Mouse (Mus musculus): ENCODE results near the gene Elmo3. TPM values are rescaled to one million over a fixed set of nuclear protein-coding genes. Genes with fewer than 3 reads are reported as not detected.

Elmo3 gene
- 2.7 TPM for polyA plus RNA-seq (2015; fragmentation: Illumina TruSeq; extraction: RNeasy Lipid Tissue Mini Kit (QIAGEN cat#74804); ENCODE audit: insufficient read depth, low replicate concordance)

DNA sequence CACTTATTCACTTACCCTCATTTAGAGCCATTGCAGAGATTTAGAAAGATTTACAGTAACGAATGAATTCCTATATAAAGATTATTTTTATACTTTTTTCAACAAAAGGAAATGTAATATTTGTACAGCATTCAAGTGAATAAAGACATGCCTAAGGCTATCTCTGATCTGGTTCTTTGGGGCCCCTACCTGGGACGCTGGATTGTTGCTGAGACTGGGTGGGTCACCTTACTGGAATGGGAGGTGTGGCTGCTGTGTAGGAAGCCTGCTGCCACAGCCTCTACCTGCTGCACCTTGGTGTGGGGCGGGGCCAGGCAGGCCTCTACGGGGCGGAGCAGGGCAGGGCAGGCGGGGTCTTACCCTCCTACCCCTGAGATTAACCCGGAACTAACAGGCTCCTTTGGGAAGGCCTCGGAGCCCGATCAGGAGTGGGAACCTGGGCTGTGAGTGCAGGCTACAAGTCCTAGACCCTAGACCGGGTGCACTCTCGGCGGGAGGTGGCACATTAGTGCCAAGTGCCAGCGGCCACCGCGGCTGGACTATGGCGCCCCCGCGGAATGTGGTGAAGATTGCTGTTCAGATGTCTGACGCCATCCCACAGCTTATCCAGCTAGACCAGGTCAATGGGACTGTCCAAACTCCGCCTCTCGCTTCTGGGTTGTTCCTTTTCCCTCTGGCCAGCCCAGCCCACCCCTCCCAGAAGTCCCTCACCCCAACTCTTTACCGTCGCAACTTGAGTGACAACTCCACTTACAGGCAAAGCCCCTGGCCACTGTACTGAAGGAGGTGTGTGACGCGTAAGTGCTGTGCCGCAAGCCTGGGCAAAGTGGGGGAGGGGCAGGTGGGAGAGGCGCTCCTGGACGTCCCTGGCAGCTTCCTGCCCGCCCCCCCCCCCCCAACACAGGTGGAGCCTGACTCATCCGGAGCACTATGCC is at the start of gene Elmo3:
Gene Elmo3 (plus strand): TSS at position 391 of the 935 bp plus-strand sequence.

DNA sequence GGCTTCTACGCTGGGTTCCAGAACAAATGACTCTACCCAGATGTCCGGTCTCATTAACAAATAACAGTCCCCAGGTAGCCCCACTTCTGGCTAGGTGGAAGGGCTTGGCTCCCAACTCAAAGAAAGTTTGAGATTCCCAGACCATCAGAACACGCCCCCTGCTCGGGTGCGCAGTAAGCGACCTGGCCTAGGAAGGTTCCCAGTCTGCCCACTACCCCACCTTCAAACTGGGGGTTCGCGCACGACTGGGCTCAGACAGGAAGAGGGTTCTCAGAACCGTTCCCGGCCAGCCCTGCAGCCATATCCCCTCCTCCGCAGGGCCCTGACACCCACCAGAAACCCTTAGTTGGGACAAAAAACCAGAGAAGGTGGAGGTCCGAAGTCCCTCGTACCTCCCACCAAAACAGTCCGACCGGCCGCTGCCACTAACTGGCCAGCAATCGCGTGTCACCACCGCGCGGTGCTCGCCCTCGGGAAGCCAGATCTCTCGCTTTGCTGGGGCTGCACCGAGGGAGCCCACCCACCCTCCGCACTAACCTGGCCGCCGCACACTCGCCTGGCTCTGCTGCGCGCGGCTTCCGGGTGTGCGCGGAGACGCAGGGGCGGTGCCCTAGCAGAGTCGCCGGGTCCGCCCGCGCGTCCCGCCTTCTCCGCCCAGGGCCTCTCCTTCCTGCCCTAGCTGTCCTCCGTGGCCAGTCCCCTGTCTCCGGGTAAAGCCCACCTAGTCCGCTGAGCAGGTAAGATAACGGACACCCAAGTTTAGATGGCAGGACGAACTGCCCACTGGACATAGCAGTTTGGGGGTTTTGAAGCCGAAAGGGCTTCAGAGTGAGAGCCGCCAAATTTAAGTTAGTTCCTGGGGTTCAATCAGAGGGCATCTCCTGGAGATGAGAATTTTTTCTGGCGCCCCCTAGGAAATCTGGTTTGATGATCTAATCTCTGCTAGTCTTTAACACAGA is 41.1 kb upstream of the Elmo3 start, which contains the start of the genes Tradd and Fbxl8:
Gene Tradd (minus strand): TSS at position 586 of the 959 bp plus-strand sequence.
Gene Fbxl8 (plus strand): TSS at position 625 of the 959 bp plus-strand sequence.

DNA sequence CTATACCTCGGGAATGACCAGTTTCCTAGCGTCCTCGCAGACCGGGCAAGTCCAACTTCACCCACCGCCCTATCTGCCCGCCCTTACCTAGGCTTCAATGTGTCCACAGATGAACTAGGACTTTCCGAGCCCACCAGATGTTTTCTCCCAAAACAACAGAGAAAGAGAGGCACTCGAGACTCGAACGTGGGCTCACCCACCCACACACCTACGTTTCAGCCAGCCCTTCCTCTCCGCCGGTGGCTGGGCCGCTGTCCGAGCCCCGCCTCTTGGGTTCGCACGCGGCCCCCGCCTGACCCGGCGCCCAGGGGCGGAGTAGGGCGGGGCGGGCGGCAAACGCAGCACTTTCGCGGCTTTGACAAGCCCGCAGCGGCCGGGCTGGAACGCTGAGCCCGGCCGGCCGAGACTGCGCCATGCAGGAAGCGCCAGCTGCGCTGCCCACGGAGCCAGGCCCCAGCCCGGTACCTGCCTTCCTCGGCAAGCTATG is 35.9 kb upstream of the Elmo3 start, which contains the start of gene Hsf4:
Gene Hsf4 (plus strand): TSS at position 341 of the 487 bp plus-strand sequence.

DNA sequence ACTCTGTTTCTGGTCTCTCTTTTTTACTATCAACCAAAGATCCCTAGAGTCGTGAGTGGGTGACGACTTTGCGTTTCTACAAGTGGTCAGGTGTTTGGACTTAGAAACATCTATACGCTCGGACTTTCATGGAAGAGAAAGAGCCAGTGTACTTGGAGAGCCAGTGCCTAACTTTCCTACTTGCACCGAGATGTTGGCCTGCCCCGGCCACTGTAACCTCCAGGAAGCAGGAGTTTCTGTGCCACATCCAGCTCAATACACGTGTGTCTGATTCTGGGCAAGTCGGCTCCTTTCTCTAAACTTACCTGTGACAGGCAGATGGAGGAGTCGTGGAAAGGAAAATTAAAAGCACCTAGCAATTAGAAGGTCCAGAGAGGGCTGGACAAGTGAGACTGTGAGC is 29.6 kb upstream of the Elmo3 start, which contains the start of gene Nol3:
Gene Nol3 (plus strand): TSS at position 301 of the 400 bp plus-strand sequence.

DNA sequence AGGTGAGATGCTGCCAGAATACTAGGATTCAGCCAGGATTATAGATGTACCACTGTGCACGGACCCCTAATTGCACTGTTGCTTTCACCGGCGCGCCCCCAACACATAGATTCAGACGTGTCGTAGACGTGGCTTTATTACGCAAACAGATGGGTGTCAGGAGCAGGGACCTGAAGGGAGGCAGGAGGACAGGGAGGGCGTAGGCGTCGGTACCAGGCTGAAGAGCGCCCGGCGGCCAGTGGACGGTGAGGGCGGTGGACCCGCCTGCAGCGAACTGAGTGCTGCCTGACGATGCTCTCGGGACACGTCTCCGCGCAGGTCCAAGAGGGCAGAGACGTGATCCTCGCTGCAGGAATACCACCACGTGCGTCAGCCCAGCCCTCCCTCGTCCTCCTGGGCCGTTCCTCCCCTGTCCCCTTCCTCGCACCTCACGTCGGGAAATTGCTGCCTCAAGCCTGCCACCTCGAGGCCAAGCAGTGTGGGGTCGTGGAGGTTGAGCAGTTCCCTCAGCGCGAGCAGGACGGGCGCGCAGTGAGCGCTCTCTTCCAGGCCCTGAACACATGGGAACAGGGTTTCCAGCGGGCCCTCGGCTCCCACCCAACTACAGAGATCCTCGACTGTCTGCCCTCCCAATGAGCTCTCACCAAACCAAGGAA is 15.5 kb upstream of the Elmo3 start, which contains the start of gene 4931428F04Rik:
Gene 4931428F04Rik (minus strand): TSS at position 60 of the 656 bp plus-strand sequence.

DNA sequence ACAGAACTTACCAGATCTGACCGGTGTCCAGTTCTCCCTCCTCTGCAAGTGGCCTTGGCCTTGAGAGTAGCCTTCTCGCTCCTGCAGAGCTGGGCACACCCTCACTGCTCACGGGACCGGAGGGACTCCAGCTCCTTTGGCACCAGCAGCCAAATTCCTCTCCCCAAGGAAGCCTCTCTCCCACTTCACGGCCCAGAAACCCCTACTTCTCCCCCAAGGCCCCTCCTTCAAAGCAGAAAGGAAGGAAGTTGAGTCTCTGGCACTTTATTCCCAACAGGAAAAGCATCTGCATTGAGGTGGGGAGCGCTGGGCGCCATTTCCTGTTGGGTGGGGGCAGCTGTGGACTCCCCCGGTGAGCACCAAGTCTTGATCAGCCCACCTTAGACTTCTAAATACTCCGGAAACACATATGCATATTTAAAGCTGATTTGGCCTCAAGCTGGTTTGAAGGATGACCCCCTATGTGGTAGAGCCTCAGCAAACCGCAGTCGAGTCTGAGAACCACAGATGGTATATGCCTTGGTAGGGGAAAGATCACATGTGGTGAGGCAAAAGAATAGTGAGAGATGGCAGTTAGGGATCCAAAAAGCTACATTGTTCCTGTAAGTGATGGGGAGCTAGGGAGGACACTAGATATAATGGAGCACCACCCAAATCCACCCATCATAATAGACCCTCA is 9.4 kb upstream of the Elmo3 start, which contains the start of gene Exoc3l:
Gene Exoc3l (minus strand): TSS at position 207 of the 679 bp plus-strand sequence.

DNA sequence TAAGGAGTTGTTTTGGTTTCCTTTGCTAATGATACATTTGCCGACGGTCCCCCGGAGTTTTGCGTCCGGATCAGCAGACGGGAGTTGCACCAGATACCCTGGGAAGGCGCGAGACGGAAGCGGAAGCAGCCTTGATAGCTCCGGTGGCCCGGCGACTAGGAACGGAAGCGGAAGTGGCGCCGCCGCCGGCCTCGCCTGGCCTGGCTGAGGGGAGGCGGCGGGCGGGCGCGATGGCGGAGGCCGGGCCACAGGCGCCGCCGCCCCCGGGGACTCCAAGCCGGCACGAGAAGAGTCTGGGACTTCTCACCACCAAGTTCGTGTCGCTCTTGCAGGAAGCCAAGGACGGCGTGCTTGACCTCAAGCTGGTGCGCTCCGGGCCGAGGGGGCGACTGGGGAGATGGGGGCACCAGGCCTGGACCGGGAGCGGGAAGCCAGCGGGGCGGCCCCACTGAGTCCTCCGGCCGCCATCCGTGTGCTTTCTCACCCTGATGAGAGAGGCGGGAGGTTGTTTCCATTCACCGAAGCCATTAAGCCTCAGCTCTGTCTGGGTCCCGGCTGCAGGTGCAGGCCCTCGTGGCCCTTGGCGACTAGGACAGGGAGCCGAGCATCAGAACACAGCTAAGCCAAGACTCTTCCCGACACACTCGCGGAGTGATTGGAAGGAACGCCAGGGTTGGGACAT is 7.7 kb upstream of the Elmo3 start, which contains the start of gene E2f4:
Gene E2f4 (plus strand): TSS at position 153 of the 682 bp plus-strand sequence.

DNA sequence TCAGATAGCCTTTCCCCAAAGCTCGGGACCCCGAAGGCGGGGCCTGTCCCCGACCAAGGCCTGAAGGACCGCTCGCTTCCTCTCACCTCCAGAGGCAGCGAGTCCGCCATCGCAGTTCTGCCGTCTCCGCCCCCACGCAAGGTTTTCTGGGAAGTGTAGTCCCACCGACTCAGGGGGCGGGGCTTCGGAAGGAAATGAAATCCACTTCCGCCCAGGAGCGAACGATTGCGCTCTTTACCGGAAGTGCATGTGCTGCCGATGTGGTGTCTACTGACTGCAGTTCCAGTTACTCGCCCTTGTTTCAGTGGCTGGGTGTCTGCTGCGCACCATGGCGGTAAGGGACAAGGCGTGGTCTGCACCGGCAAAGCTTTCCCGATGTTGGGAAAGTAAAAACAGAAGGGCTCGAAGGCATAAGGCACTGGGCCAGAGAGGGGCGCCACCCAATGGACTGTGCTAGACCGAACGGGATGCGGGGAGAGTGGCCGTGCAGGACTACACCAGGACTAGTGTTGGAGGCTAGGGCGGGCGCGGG is 20.8 kb downstream of the Elmo3 start, which contains the start of the genes Lrrc29 and Tmem208:
Gene Lrrc29 (minus strand): TSS at position 138 of the 532 bp plus-strand sequence.
Gene Tmem208 (plus strand): TSS at position 214 of the 532 bp plus-strand sequence.

DNA sequence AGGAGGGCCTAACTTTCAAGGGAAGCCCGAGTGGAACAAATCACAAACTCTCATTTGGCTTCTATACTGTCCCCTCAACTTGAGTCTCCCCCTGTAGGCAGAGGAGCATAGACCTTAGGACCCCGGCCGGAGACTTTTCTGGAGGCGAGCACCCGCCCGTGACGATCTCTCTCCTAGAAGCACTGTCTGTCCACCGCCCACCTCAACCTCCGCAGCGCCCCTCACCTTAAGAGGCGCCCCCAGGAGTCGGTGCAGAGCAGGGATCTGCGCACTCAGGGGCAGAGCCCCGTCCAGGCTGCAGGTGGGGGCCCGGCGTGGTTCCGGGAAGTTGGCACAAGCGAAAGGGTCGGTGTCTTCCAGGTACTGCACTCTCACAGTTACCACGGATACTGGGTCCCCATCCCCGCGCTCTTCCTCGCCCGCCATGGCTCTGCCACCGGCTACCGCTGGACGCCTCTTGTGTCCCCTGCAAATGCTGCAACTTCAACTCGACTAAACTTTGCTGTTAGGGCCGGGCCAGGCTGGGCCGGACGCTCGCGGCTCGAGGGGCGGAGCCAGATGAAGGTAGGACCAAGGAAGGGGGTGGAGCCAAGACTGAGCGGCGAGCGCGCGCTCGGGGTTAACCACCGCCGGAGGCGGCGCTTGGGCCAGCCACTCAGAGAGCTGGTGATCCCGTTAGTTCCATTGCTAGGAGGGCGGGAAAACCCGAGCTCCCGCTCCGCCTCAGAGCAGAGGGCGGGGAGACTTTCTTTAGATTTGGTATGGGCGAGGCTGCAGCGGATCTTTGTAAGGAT is 42.2 kb downstream of the Elmo3 start, which contains the start of gene Fhod1:
Gene Fhod1 (minus strand): TSS at position 526 of the 794 bp plus-strand sequence.

DNA sequence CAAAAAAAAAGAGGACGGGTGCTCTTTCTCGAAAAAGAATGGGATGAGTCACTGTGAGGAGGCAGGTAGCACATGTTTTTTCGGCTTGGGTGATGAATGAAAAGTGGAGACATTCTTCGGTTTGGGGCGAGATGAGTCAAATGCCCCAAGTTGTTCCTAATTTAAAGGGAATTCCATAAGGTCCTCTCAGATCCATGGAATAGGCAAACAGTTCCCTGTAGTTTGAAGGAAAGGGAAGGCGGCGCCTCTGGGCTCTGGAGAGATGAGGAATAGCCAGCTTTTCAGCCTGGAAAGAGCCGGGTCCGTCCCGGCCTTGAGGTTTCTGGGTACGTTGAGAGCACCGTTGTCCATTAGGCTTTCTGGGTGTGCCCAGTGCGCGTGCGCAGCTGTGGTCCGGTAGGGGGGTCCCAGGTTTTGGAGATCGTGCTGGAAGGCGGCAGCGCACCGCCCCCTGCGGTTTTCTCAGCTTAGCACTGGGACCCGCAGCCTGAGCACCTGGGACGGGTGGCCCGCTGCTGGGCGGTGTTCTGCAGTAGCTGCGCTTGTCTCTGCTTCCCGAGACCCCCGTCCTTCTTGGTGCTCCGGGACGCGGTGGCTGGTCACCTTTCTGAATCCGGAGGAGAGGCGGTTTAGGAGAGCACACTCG is 43.2 kb downstream of the Elmo3 start, which contains the start of gene Slc9a5:
Gene Slc9a5 (plus strand): TSS at position 394 of the 646 bp plus-strand sequence.

Other genes with a start within 250 kb of the Elmo3 start
- gene Ces3b, start 221.8 kb upstream of the Elmo3 start, polyA plus RNA-seq (2015; fragmentation: Illumina TruSeq; extraction: RNeasy Lipid Tissue Mini Kit (QIAGEN cat#74804); ENCODE audit: insufficient read depth, low replicate concordance), result not detected
- gene Ces4a, start 173.8 kb upstream of the Elmo3 start, polyA plus RNA-seq (2015; fragmentation: Illumina TruSeq; extraction: RNeasy Lipid Tissue Mini Kit (QIAGEN cat#74804); ENCODE audit: insufficient read depth, low replicate concordance), result not detected
- gene Cbfb, start 134.9 kb upstream of the Elmo3 start, polyA plus RNA-seq (2015; fragmentation: Illumina TruSeq; extraction: RNeasy Lipid Tissue Mini Kit (QIAGEN cat#74804); ENCODE audit: insufficient read depth, low replicate concordance), result 149 TPM
- gene D230025D16Rik, start 80.5 kb upstream of the Elmo3 start, polyA plus RNA-seq (2015; fragmentation: Illumina TruSeq; extraction: RNeasy Lipid Tissue Mini Kit (QIAGEN cat#74804); ENCODE audit: insufficient read depth, low replicate concordance), result 22.6 TPM
- gene B3gnt9, start 50.4 kb upstream of the Elmo3 start, polyA plus RNA-seq (2015; fragmentation: Illumina TruSeq; extraction: RNeasy Lipid Tissue Mini Kit (QIAGEN cat#74804); ENCODE audit: insufficient read depth, low replicate concordance), result 4.9 TPM
- gene Tradd, start 41.0 kb upstream of the Elmo3 start, polyA plus RNA-seq (2015; fragmentation: Illumina TruSeq; extraction: RNeasy Lipid Tissue Mini Kit (QIAGEN cat#74804); ENCODE audit: insufficient read depth, low replicate concordance), result 12.7 TPM
- 3.3 TPM for gene Fbxl8, start 41.0 kb upstream of the Elmo3 start, polyA plus RNA-seq (2015; fragmentation: Illumina TruSeq; extraction: RNeasy Lipid Tissue Mini Kit (QIAGEN cat#74804); ENCODE audit: insufficient read depth, low replicate concordance)
- 0.29 TPM for gene Hsf4, start 35.8 kb upstream of the Elmo3 start, polyA plus RNA-seq (2015; fragmentation: Illumina TruSeq; extraction: RNeasy Lipid Tissue Mini Kit (QIAGEN cat#74804); ENCODE audit: insufficient read depth, low replicate concordance)
- 0.59 TPM for gene Nol3, start 29.5 kb upstream of the Elmo3 start, polyA plus RNA-seq (2015; fragmentation: Illumina TruSeq; extraction: RNeasy Lipid Tissue Mini Kit (QIAGEN cat#74804); ENCODE audit: insufficient read depth, low replicate concordance)
- 4.4 TPM for gene 4931428F04Rik, start 15.7 kb upstream of the Elmo3 start, polyA plus RNA-seq (2015; fragmentation: Illumina TruSeq; extraction: RNeasy Lipid Tissue Mini Kit (QIAGEN cat#74804); ENCODE audit: insufficient read depth, low replicate concordance)
- gene Exoc3l, start 9.5 kb upstream of the Elmo3 start, polyA plus RNA-seq (2015; fragmentation: Illumina TruSeq; extraction: RNeasy Lipid Tissue Mini Kit (QIAGEN cat#74804); ENCODE audit: insufficient read depth, low replicate concordance), result 7.8 TPM
- gene E2f4, start 7.9 kb upstream of the Elmo3 start, polyA plus RNA-seq (2015; fragmentation: Illumina TruSeq; extraction: RNeasy Lipid Tissue Mini Kit (QIAGEN cat#74804); ENCODE audit: insufficient read depth, low replicate concordance), result 61.9 TPM
- 0.98 TPM for gene Lrrc29, start 20.7 kb downstream of the Elmo3 start, polyA plus RNA-seq (2015; fragmentation: Illumina TruSeq; extraction: RNeasy Lipid Tissue Mini Kit (QIAGEN cat#74804); ENCODE audit: insufficient read depth, low replicate concordance)
- gene Tmem208, start 20.8 kb downstream of the Elmo3 start, polyA plus RNA-seq (2015; fragmentation: Illumina TruSeq; extraction: RNeasy Lipid Tissue Mini Kit (QIAGEN cat#74804); ENCODE audit: insufficient read depth, low replicate concordance), result 42.6 TPM
- gene Fhod1, start 42.4 kb downstream of the Elmo3 start, polyA plus RNA-seq (2015; fragmentation: Illumina TruSeq; extraction: RNeasy Lipid Tissue Mini Kit (QIAGEN cat#74804); ENCODE audit: insufficient read depth, low replicate concordance), result 19.5 TPM
- gene Slc9a5, start 43.2 kb downstream of the Elmo3 start, polyA plus RNA-seq (2015; fragmentation: Illumina TruSeq; extraction: RNeasy Lipid Tissue Mini Kit (QIAGEN cat#74804); ENCODE audit: insufficient read depth, low replicate concordance), result 1.6 TPM
- 0.21 TPM for gene Plekhg4, start 67.7 kb downstream of the Elmo3 start, polyA plus RNA-seq (2015; fragmentation: Illumina TruSeq; extraction: RNeasy Lipid Tissue Mini Kit (QIAGEN cat#74804); ENCODE audit: insufficient read depth, low replicate concordance)
- gene Kctd19, start 107.9 kb downstream of the Elmo3 start, polyA plus RNA-seq (2015; fragmentation: Illumina TruSeq; extraction: RNeasy Lipid Tissue Mini Kit (QIAGEN cat#74804); ENCODE audit: insufficient read depth, low replicate concordance), result 0.73 TPM
- gene Lrrc36, start 108.0 kb downstream of the Elmo3 start, polyA plus RNA-seq (2015; fragmentation: Illumina TruSeq; extraction: RNeasy Lipid Tissue Mini Kit (QIAGEN cat#74804); ENCODE audit: insufficient read depth, low replicate concordance), result not detected
- 1.5 TPM for gene Tppp3, start 165.9 kb downstream of the Elmo3 start, polyA plus RNA-seq (2015; fragmentation: Illumina TruSeq; extraction: RNeasy Lipid Tissue Mini Kit (QIAGEN cat#74804); ENCODE audit: insufficient read depth, low replicate concordance)
- gene Zdhhc1, start 191.3 kb downstream of the Elmo3 start, polyA plus RNA-seq (2015; fragmentation: Illumina TruSeq; extraction: RNeasy Lipid Tissue Mini Kit (QIAGEN cat#74804); ENCODE audit: insufficient read depth, low replicate concordance), result 5.3 TPM
- not detected for gene Hsd11b2, start 213.2 kb downstream of the Elmo3 start, polyA plus RNA-seq (2015; fragmentation: Illumina TruSeq; extraction: RNeasy Lipid Tissue Mini Kit (QIAGEN cat#74804); ENCODE audit: insufficient read depth, low replicate concordance)